Mouse (Mus musculus) bone marrow, adult 2 months (tissue): ENCODE results near the gene Gm16867.
"Not testable (repeated sequence)": the region's sequence is repeated elsewhere in the genome, so short reads cannot be mapped to it uniquely, and the experiment has no call there.

Experiments used
- CTCF ChIP-seq: fragments of 200-500 bp; IDR thresholded peaks from 2 replicates; pipeline ENCODE4 v1.5.1; 2011; ENCODE audit warnings: low read length, control low read depth; ENCODE audit not compliant: control insufficient read depth, insufficient read depth
- POLR2A ChIP-seq: fragments of 200-500 bp; IDR thresholded peaks from 2 replicates; pipeline ENCODE4 v1.6.1; 2011; ENCODE audit warnings: low read depth, mild to moderate bottlenecking, control low read depth, low read length, borderline replicate concordance; ENCODE audit not compliant: control insufficient read depth

DNA sequence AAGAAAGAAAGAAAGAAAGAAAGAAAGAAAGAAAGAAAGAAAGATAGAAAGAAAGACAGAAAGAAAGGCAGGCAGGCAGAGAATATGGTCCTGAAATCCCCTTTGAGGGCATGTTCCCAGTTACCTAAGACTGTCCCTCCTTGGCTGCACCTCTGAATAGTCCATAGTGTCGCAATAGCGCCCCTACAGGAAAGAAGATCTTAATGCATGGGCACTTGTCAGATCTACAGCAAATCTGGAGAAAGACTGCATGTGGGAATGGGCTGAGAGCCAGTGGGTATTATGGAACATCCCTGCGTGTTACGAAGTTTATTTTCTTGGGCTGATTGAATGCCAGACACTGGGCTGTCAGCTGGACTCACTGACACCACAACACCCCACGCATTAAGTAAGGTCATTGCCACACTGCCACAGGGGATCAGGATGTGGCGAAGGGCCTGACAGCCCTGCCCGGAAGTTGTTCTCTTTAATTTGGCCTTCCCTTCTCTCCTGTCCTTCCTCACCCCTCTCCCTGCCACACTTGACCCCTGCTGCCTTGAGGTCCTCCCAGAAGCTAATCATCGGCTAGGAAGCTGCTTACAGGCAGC lies 32.9 kb downstream of the Gm16867 start:
- not testable (repeated sequence) for TF ChIP-seq CTCF, POLR2A
